Mouse (Mus musculus): ENCODE results near the gene Rbp3. TPM values are rescaled to one million over a fixed set of nuclear protein-coding genes. Genes with fewer than 3 reads are reported as not detected.

The Rbp3 gene
- polyA plus RNA-seq, 1 experiment, result not detected

DNA sequence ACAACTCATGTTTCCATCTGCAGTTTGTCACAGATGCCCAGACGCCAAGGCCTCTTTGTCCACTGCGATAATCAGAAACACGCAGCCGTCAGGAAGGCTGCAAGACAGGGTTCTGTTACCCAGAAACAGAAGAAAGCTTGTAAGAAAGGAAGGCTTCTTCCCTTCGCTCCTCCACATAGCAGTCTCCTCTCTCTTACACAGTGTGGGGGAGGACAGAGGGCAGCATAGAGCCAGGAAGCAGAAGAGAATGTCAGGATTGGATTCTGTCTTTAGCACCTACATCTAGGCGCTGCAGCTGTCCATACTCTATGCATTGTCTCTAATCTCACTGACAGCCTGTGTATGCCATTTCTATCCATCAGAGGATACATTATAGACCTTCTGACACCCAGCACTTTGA lies 43.6 kb downstream of the Rbp3 start:
- WGBS, result 55% methylated on average over 6 of the region's 6 CpGs
- Histone ChIP-seq H3K27me3 (ENCODE audit: control insufficient read depth, insufficient read depth, low read length) (no peaks in the 10 kb centered on the region), H3K27ac (ENCODE audit: insufficient read depth, low read depth, low read length) (no peak overlapping the region), H3K4me1 (ENCODE audit: control insufficient read depth, insufficient read depth, insufficient read length, low read length) (no peaks in the 10 kb centered on the region), H3K4me3 (ENCODE audit: low read depth, low read length) (no peak overlapping the region), H3K36me3 (ENCODE audit: control insufficient read depth, insufficient read depth, low read length) (no peaks in the 10 kb centered on the region)
- TF ChIP-seq CTCF (IDR thresholded peaks at IDR 0.05; ENCODE audit: extremely low read depth, insufficient read length, insufficient replicate concordance, low read depth, low read length), result no peak
- TF ChIP-seq POLR2A (IDR thresholded peaks at IDR 0.05; ENCODE audit: low read depth, low read length), result no peak

GRCm38 (mm10) chr14:34000076-34000475 lies 46.3 kb downstream of the Rbp3 start:
- no peak for TF ChIP-seq POLR2A (IDR thresholded peaks at IDR 0.05; ENCODE audit: low read depth, low read length)
- no peak for TF ChIP-seq CTCF (IDR thresholded peaks at IDR 0.05; ENCODE audit: extremely low read depth, insufficient read length, insufficient replicate concordance, low read depth, low read length)

DNA sequence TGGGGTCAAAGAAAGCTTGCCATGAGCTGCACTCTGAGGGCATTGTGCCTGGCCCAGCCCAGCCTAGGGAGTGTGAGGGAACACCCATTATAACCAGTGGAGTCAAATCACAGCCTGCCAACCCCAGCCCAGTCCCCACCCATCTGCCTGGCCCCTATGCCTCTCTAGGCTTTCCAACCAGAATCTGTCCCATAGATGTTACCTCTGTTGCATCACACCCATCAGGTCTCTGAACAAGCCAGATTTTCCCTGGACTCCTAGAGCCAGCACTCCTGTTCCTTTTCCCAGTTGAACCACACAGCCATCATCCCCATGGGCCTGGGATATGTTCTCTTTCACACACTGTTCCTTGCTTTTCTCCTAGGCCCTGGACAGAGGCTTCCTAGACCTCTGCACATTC lies 47.6 kb downstream of the Rbp3 start:
- Histone ChIP-seq H3K27me3 (ENCODE audit: control insufficient read depth, insufficient read depth, low read length) (no peaks in the 10 kb centered on the region), H3K36me3 (ENCODE audit: control insufficient read depth, insufficient read depth, low read length) (no peaks in the 10 kb centered on the region), H3K4me1 (ENCODE audit: control insufficient read depth, insufficient read depth, insufficient read length, low read length) (no peaks in the 10 kb centered on the region), H3K4me3 (ENCODE audit: low read depth, low read length) (no peak overlapping the region), H3K27ac (ENCODE audit: insufficient read depth, low read depth, low read length) (no peak overlapping the region)
- no peak for TF ChIP-seq POLR2A (IDR thresholded peaks at IDR 0.05; ENCODE audit: low read depth, low read length)
- no peak for TF ChIP-seq CTCF (IDR thresholded peaks at IDR 0.05; ENCODE audit: extremely low read depth, insufficient read length, insufficient replicate concordance, low read depth, low read length)

More at GRCm38 (mm10) chr14:34000076-34000475, 46.3 kb downstream of the Rbp3 start:
- H3K4me3 ChIP-seq (ENCODE audit: low read depth, low read length), result no peak overlapping the region
- no peaks in the 10 kb centered on the region for H3K36me3 ChIP-seq (ENCODE audit: control insufficient read depth, insufficient read depth, low read length)
- no peaks in the 10 kb centered on the region for H3K27me3 ChIP-seq (ENCODE audit: control insufficient read depth, insufficient read depth, low read length)
- no peak overlapping the region for H3K27ac ChIP-seq (ENCODE audit: insufficient read depth, low read depth, low read length)
- H3K4me1 ChIP-seq (ENCODE audit: control insufficient read depth, insufficient read depth, insufficient read length, low read length), result no peaks in the 10 kb centered on the region

GRCm38 (mm10) chr14:34002358-34002757 lies 48.6 kb downstream of the Rbp3 start:
- TF ChIP-seq POLR2A (IDR thresholded peaks at IDR 0.05; ENCODE audit: low read depth, low read length) (no peak), CTCF (IDR thresholded peaks at IDR 0.05; ENCODE audit: extremely low read depth, insufficient read length, insufficient replicate concordance, low read depth, low read length) (no peak)
- 83% methylated on average over 5 of the region's 5 CpGs for WGBS

More at GRCm38 (mm10) chr14:34002358-34002757, 48.6 kb downstream of the Rbp3 start:
- Histone ChIP-seq H3K36me3 (ENCODE audit: control insufficient read depth, insufficient read depth, low read length) (no peaks in the 10 kb centered on the region), H3K4me3 (ENCODE audit: low read depth, low read length) (no peak overlapping the region), H3K27me3 (ENCODE audit: control insufficient read depth, insufficient read depth, low read length) (no peaks in the 10 kb centered on the region), H3K27ac (ENCODE audit: insufficient read depth, low read depth, low read length) (no peak overlapping the region), H3K4me1 (ENCODE audit: control insufficient read depth, insufficient read depth, insufficient read length, low read length) (no peaks in the 10 kb centered on the region)

Other genes starting within 250 kb of the Rbp3 start
- 1.2 and 1.8 TPM in 2 replicates for gene Gdf10, start 30.4 kb upstream of the Rbp3 start, polyA plus RNA-seq (2012; rRNA removed)
- not detected in 2 replicates for gene Gdf2, start 13.0 kb upstream of the Rbp3 start, polyA plus RNA-seq (2012; rRNA removed)
- gene Zfp488, start 24.8 kb downstream of the Rbp3 start, polyA plus RNA-seq (2012; rRNA removed), result not detected in 2 replicates
- gene Gm30083, start 61.2 kb downstream of the Rbp3 start, polyA plus RNA-seq (2012; rRNA removed), result not detected in 2 replicates
- gene Gm5460, start 62.8 kb downstream of the Rbp3 start, polyA plus RNA-seq (2012; rRNA removed), result not detected in 2 replicates
- not detected in 2 replicates for gene Antxrl, start 98.7 kb downstream of the Rbp3 start, polyA plus RNA-seq (2012; rRNA removed)
- gene Anxa8, start 132.0 kb downstream of the Rbp3 start, polyA plus RNA-seq (2012; rRNA removed), result 0.11 and 0.50 TPM in 2 replicates
- gene A630023A22Rik, start 148.8 kb downstream of the Rbp3 start, polyA plus RNA-seq (2012; rRNA removed), result not detected in 2 replicates
- 0.14 and 0.91 TPM in 2 replicates for gene Npy4r, start 198.5 kb downstream of the Rbp3 start, polyA plus RNA-seq (2012; rRNA removed)
- gene Gprin2, start 247.7 kb downstream of the Rbp3 start, polyA plus RNA-seq (2012; rRNA removed), result 0.05 and 0.23 TPM in 2 replicates

All from small intestine, adult 2 months (tissue).